Mouse (Mus musculus) retina, adult 2 months (tissue): ENCODE data around the gene Olfr1130.
"Not testable (repeated sequence)": the region's sequence is repeated elsewhere in the genome, so short reads cannot be mapped to it uniquely, and the experiment has no call there.

Experiments
- DNase-seq: peaks from one replicate; pipeline ENCODE4 v3.0.0-alpha.2; 2012; ENCODE audit warnings: low read depth, low spot score

Olfr1130 gene

GRCm38 (mm10) chr2:87605912-87606311, at the start of gene Olfr1130:
Gene Olfr1130 (plus strand): TSS chr2:87606212.
- DNase-seq, result not testable (repeated sequence)

GRCm38 (mm10) chr2:87573602-87574001, 32.4 kb upstream of the Olfr1130 start, which contains the start of gene Olfr1129:
Gene Olfr1129 (plus strand): TSS chr2:87573902.
- not testable (repeated sequence) for DNase-seq

GRCm38 (mm10) chr2:87626804-87627203, 20.8 kb downstream of the Olfr1130 start, which contains the start of gene Olfr1131:
Gene Olfr1131 (plus strand): TSS chr2:87627104.
- DNase-seq, result no peak

- no peak for DNase-seq
Measured at GRCm38 (mm10) chr2:87637435-87637834, 31.4 kb downstream of the Olfr1130 start, which contains the start of gene Olfr1132. Gene Olfr1132 (minus strand): TSS chr2:87637535.

- no peak for DNase-seq
Measured at GRCm38 (mm10) chr2:87642441-87642840, 36.4 kb downstream of the Olfr1130 start.

- DNase-seq, result no peak
Measured at GRCm38 (mm10) chr2:87647274-87647673, 41.3 kb downstream of the Olfr1130 start, which contains the start of gene Olfr1133. Gene Olfr1133 (minus strand): TSS chr2:87647374.

- no peak for DNase-seq
Measured at GRCm38 (mm10) chr2:87658360-87658759, 52.3 kb downstream of the Olfr1130 start, which contains the start of gene Olfr1134. Gene Olfr1134 (minus strand): TSS chr2:87658460.
